Mouse (Mus musculus): ENCODE measurements around the gene Wdr95.

- TF ChIP-seq CTCF (IDR thresholded peaks at IDR 0.05; ENCODE audit: low read depth): no peak
- no peak for TF ChIP-seq EP300 (IDR thresholded peaks at IDR 0.05; ENCODE audit: low read depth)
Observed at GRCm38 (mm10) chr5:149607083-149607720, 78.7 kb downstream of the Wdr95 start.

Data from liver, embryonic 14.5 days (tissue).